In genomic region chr13:59653136-59653535, GRCm38 (mm10) we compare ENCODE assay signal across 21 mouse cellular contexts. TPM values are rescaled to one million over a fixed set of nuclear protein-coding genes. Genes with fewer than 3 reads are reported as not detected.
A peak's percentile ranks its signal among the peaks of the same experiment; 100 is the strongest.
DNase-seq lines count a peak whose midpoint lies in the region; ATAC-seq and TF ChIP-seq lines count a peak whose summit lies in the region.
"Had no signal": no experiment of that assay in that cellular context is flagged by ENCODE, and none has a peak within 500 bp of the region (broad histone marks: within the 10 kb centered on the region; RNA-seq: fewer than 3 reads in every experiment).

No protein-coding gene starts in this region.

- H3K27me3 ChIP-seq in heart, embryonic 10.5 days (ENCODE audit: insufficient read depth, poor library complexity, severe bottlenecking), result no peaks in the 10 kb centered on the region
- no peaks in the 10 kb centered on the region for H3K27me3 ChIP-seq in midbrain, embryonic 10.5 days (ENCODE audit: low read depth, poor library complexity, severe bottlenecking)
- H3K27me3 ChIP-seq in midbrain, postnatal 0 days (ENCODE audit: insufficient read depth, low read length), result no peaks in the 10 kb centered on the region
- H3K27me3 ChIP-seq in hindbrain, embryonic 14.5 days (ENCODE audit: control insufficient read depth, insufficient read depth, low read length), result no peaks in the 10 kb centered on the region
- H3K27me3 ChIP-seq: heart, embryonic 13.5 days had no signal

- no peak for TF ChIP-seq CTCF in midbrain, postnatal 0 days (IDR thresholded peaks at IDR 0.05)

- H3K4me2 ChIP-seq in midbrain, postnatal 0 days (ENCODE audit: low read depth, low read length, poor library complexity, severe bottlenecking), result no peak overlapping the region
- H3K4me2 ChIP-seq in hindbrain, embryonic 14.5 days (replicated peaks), result no peak overlapping the region
- H3K4me2 ChIP-seq: heart, embryonic 13.5 days had no signal

- no peak overlapping the region for H3K9ac ChIP-seq in midbrain, postnatal 0 days (replicated peaks; ENCODE audit: low read length, poor library complexity, severe bottlenecking)
- no peak overlapping the region for H3K9ac ChIP-seq in hindbrain, embryonic 14.5 days
- H3K9ac ChIP-seq: heart, embryonic 13.5 days had no signal

- no peaks in the 10 kb centered on the region for H3K9me3 ChIP-seq in heart, embryonic 10.5 days
- H3K9me3 ChIP-seq in midbrain, embryonic 10.5 days (replicated peaks), result peaks cover 3% of the 10 kb centered on the region; the same call in 1 of the 2 replicates
- no peaks in the 10 kb centered on the region for H3K9me3 ChIP-seq in midbrain, postnatal 0 days (ENCODE audit: low read length)
- H3K9me3 ChIP-seq in hindbrain, embryonic 14.5 days (ENCODE audit: control insufficient read depth, low read length), result no peaks in the 10 kb centered on the region
- H3K9me3 ChIP-seq: heart, embryonic 13.5 days had no signal

- 70% methylated on average over 3 of the region's 3 CpGs for WGBS in heart, embryonic 10.5 days
- WGBS in midbrain, embryonic 10.5 days, result 77% methylated on average over 3 of the region's 3 CpGs
- 64% methylated on average over 3 of the region's 3 CpGs for WGBS in midbrain, postnatal 0 days
- WGBS in hindbrain, embryonic 14.5 days, result 44% methylated on average over 3 of the region's 3 CpGs

- H3K36me3 ChIP-seq in heart, embryonic 10.5 days, result peaks cover 31% of the 10 kb centered on the region
- peaks cover 88% of the 10 kb centered on the region for H3K36me3 ChIP-seq in midbrain, embryonic 10.5 days
- no peaks in the 10 kb centered on the region for H3K36me3 ChIP-seq in midbrain, postnatal 0 days (ENCODE audit: insufficient read depth, low read length)
- peaks cover 14% of the 10 kb centered on the region; the same call in 1 of the 2 replicates for H3K36me3 ChIP-seq in hindbrain, embryonic 14.5 days (replicated peaks; ENCODE audit: control insufficient read depth, insufficient read depth)

- H3K4me1 ChIP-seq in heart, embryonic 10.5 days, result peaks cover 44% of the 10 kb centered on the region
- H3K4me1 ChIP-seq in midbrain, embryonic 10.5 days, result peaks cover 70% of the 10 kb centered on the region
- H3K4me1 ChIP-seq in midbrain, postnatal 0 days (ENCODE audit: insufficient read depth, low read length), result peaks cover 7% of the 10 kb centered on the region
- peaks cover 14% of the 10 kb centered on the region for H3K4me1 ChIP-seq in hindbrain, embryonic 14.5 days (replicated peaks; ENCODE audit: control insufficient read depth, insufficient read depth, low read length)

- DNase-seq in heart, embryonic 10.5 days (ENCODE audit: low spot score), result no peak
- no peak for DNase-seq in heart, adult 9 months (ENCODE audit: low spot score in 2 of 2)
- no peak for DNase-seq in midbrain, embryonic 10.5 days (ENCODE audit: low spot score)
- DNase-seq in midbrain, postnatal 0 days (ENCODE audit: low spot score), result no peak
- no peak for DNase-seq in hindbrain, embryonic 14.5 days (ENCODE audit: low spot score)
- DNase-seq in ovary, adult 18-20 months (ENCODE audit: low spot score), result no peak
- no peak for DNase-seq in layer of hippocampus, adult 11-12 months (ENCODE audit: low spot score)
- DNase-seq: adrenal gland, adult 8-10 months; B cell, adult 2 months; cerebellum, adult 9-11 months; gastrocnemius, postnatal 25 days; kidney, adult 9 months; lung, adult 18-20 months; thymus, postnatal 36 days had no signal

- H3K27ac ChIP-seq in heart, embryonic 10.5 days, result peak overlapping the region; percentile 24; the same call in 1 of the 2 replicates
- peak overlapping the region; percentile 23; the same call in 1 of the 2 replicates for H3K27ac ChIP-seq in midbrain, embryonic 10.5 days (replicated peaks)
- no peak overlapping the region for H3K27ac ChIP-seq in midbrain, postnatal 0 days (ENCODE audit: low read depth, low read length)
- 0 out of 2 replicates have a peak overlapping the region, but pooled peaks have one; percentile 49 for H3K27ac ChIP-seq in hindbrain, embryonic 14.5 days
- H3K27ac ChIP-seq: heart, embryonic 13.5 days; macrophage had no signal

- no peak overlapping the region for H3K4me3 ChIP-seq in heart, embryonic 10.5 days
- H3K4me3 ChIP-seq in midbrain, embryonic 10.5 days, result no peak overlapping the region
- no peak overlapping the region for H3K4me3 ChIP-seq in midbrain, postnatal 0 days (ENCODE audit: low read depth, low read length)
- H3K4me3 ChIP-seq in hindbrain, embryonic 14.5 days (replicated peaks; ENCODE audit: low read length), result no peak overlapping the region
- H3K4me3 ChIP-seq: heart, embryonic 13.5 days; myocyte had no signal

- ATAC-seq in midbrain, postnatal 0 days (ENCODE audit: low FRiP score), result no peak
- no peak for ATAC-seq in hindbrain, embryonic 14.5 days (ENCODE audit: low FRiP score)

RNA-seq across cellular contexts. Expression of gene Golm1, which starts 22.5 kb away (rescaled TPM):
- polyA plus RNA-seq in heart, embryonic 10.5 days (2016; fragmentation: Nextera tagmentation; extraction: Ambion mirVana), result 72.4 and 74.5 TPM in 2 replicates
- polyA plus RNA-seq in midbrain, embryonic 10.5 days (2016; fragmentation: Nextera tagmentation; extraction: Ambion mirVana), result 181 and 187 TPM in 2 replicates
- total RNA-seq in midbrain, postnatal 0 days (2014; rRNA removed), result 13.0 and 17.1 TPM in 2 replicates
- polyA plus RNA-seq in midbrain, postnatal 0 days (2015; fragmentation: Nextera tagmentation; extraction: Ambion mirVana), result 13.0 and 15.3 TPM in 2 replicates
- polyA plus RNA-seq in hindbrain, embryonic 14.5 days (2014; fragmentation: Nextera tagmentation; extraction: Ambion mirVana), result 25.3 and 29.7 TPM in 2 replicates

RNA-seq across cellular contexts. Expression of gene 4921517D22Rik, which starts 40.8 kb away (rescaled TPM):
- not detected in 2 replicates for polyA plus RNA-seq in heart, embryonic 10.5 days (2016; fragmentation: Nextera tagmentation; extraction: Ambion mirVana)
- polyA plus RNA-seq in midbrain, embryonic 10.5 days (2016; fragmentation: Nextera tagmentation; extraction: Ambion mirVana), result not detected in 2 replicates
- total RNA-seq in midbrain, postnatal 0 days (2014; rRNA removed), result not detected in 2 replicates
- polyA plus RNA-seq in midbrain, postnatal 0 days (2015; fragmentation: Nextera tagmentation; extraction: Ambion mirVana), result not detected in 2 replicates
- not detected in 2 replicates for polyA plus RNA-seq in hindbrain, embryonic 14.5 days (2014; fragmentation: Nextera tagmentation; extraction: Ambion mirVana)
- total RNA-seq: adrenal gland, adult 8-10 months; ES-E14; gastrocnemius, postnatal 25 days; left cerebral cortex, adult 18-20 months had no signal
- polyA plus RNA-seq: heart, embryonic 13.5 days; limb, embryonic 14.5 days; macrophage; myocyte; stomach, embryonic 16.5 days had no signal

RNA-seq across cellular contexts. Expression of gene Spata31d1a, which starts 57.0 kb away (rescaled TPM):
- polyA plus RNA-seq in heart, embryonic 10.5 days (2016; fragmentation: Nextera tagmentation; extraction: Ambion mirVana), result 0.02 and 0.05 TPM in 2 replicates
- 0.02 TPM in 1 of 2 replicates, not detected in the other for polyA plus RNA-seq in midbrain, embryonic 10.5 days (2016; fragmentation: Nextera tagmentation; extraction: Ambion mirVana)
- total RNA-seq in midbrain, postnatal 0 days (2014; rRNA removed), result not detected in 2 replicates
- not detected in 2 replicates for polyA plus RNA-seq in midbrain, postnatal 0 days (2015; fragmentation: Nextera tagmentation; extraction: Ambion mirVana)
- 0.05 and 0.16 TPM in 2 replicates for polyA plus RNA-seq in hindbrain, embryonic 14.5 days (2014; fragmentation: Nextera tagmentation; extraction: Ambion mirVana)
- total RNA-seq: adrenal gland, adult 8-10 months; gastrocnemius, postnatal 25 days had no signal
- polyA plus RNA-seq: heart, embryonic 13.5 days; macrophage; myocyte; stomach, embryonic 16.5 days had no signal

RNA-seq across cellular contexts. Expression of gene Spata31d1b, which starts 58.9 kb away (rescaled TPM):
- polyA plus RNA-seq in heart, embryonic 10.5 days (2016; fragmentation: Nextera tagmentation; extraction: Ambion mirVana), result not detected in 2 replicates
- 0.02 TPM in 1 of 2 replicates, not detected in the other for polyA plus RNA-seq in midbrain, embryonic 10.5 days (2016; fragmentation: Nextera tagmentation; extraction: Ambion mirVana)
- total RNA-seq in midbrain, postnatal 0 days (2014; rRNA removed), result 0.27 TPM in 1 of 2 replicates, not detected in the other
- polyA plus RNA-seq in midbrain, postnatal 0 days (2015; fragmentation: Nextera tagmentation; extraction: Ambion mirVana), result 0.05 TPM in 1 of 2 replicates, not detected in the other
- not detected in 2 replicates for polyA plus RNA-seq in hindbrain, embryonic 14.5 days (2014; fragmentation: Nextera tagmentation; extraction: Ambion mirVana)
- total RNA-seq: adrenal gland, adult 8-10 months; gastrocnemius, postnatal 25 days had no signal
- polyA plus RNA-seq: heart, embryonic 13.5 days; macrophage; myocyte; stomach, embryonic 16.5 days had no signal
